Mouse (Mus musculus): ENCODE results near the gene Bcl10.

GRCm38 (mm10) chr3:145880335-145880734 is 42.3 kb upstream of the Bcl10 start:
- TF ChIP-seq CTCF (IDR thresholded peaks at IDR 0.05; ENCODE audit: control insufficient read depth, insufficient read depth, low read length) (no peak), POLR2A (IDR thresholded peaks at IDR 0.05; ENCODE audit: borderline replicate concordance, control insufficient read depth, low read depth, low read length) (no peak)
